Mouse (Mus musculus) thymus, postnatal 0 days (tissue): ENCODE results near the gene Fcrlb. TPM values are rescaled to one million over a fixed set of nuclear protein-coding genes. Genes with fewer than 3 reads are reported as not detected.

Experiments
- DNase-seq: peaks from one replicate; pipeline ENCODE4 v3.0.0-alpha.2; 2015; ENCODE audit warnings: low spot score
- polyA plus RNA-seq: library from polyadenylated mRNA; unstranded; fragments of >200 nt; fragmentation: Nextera tagmentation; extraction: Ambion mirVana; gene quantifications from 2 replicates; pipeline ENCODE4 v1.2.1, GENCODE M21; 2015

Fcrlb gene
- polyA plus RNA-seq, 1 experiment from 2014 or later: 0.73 TPM

- no peak for DNase-seq
Measured at GRCm38 (mm10) chr1:170908341-170908740, 4.4 kb downstream of the Fcrlb start.

GRCm38 (mm10) chr1:170907456-170908191, 5.1 kb downstream of the Fcrlb start:
- peak; percentile 45 for DNase-seq

- no peak for DNase-seq
Measured at GRCm38 (mm10) chr1:170907111-170907455, 5.7 kb downstream of the Fcrlb start.

- no peak for DNase-seq
Measured at GRCm38 (mm10) chr1:170903485-170903884, 9.3 kb downstream of the Fcrlb start.

- DNase-seq: peak; percentile 85
Measured at GRCm38 (mm10) chr1:170901536-170902238, 11.1 kb downstream of the Fcrlb start.

- DNase-seq: peak; percentile 66
Measured at GRCm38 (mm10) chr1:170900799-170901467, 11.8 kb downstream of the Fcrlb start.

- no peak for DNase-seq
Measured at GRCm38 (mm10) chr1:170898413-170899075, 14.2 kb downstream of the Fcrlb start.

GRCm38 (mm10) chr1:170896651-170897281, 16.0 kb downstream of the Fcrlb start:
- no peak for DNase-seq

- peak; percentile 67 for DNase-seq
Measured at GRCm38 (mm10) chr1:170894603-170895602, 17.8 kb downstream of the Fcrlb start.

GRCm38 (mm10) chr1:170892279-170892678, 20.5 kb downstream of the Fcrlb start:
- DNase-seq: no peak

- no peak for DNase-seq
Measured at GRCm38 (mm10) chr1:170891646-170892045, 21.1 kb downstream of the Fcrlb start.

- no peak for DNase-seq
Measured at GRCm38 (mm10) chr1:170889310-170889709, 23.4 kb downstream of the Fcrlb start.

- DNase-seq: no peak
Measured at GRCm38 (mm10) chr1:170886044-170886458, 26.7 kb downstream of the Fcrlb start.

- peak; percentile 88 for DNase-seq
Measured at GRCm38 (mm10) chr1:170884978-170885561, 27.7 kb downstream of the Fcrlb start, which contains the start of the genes Gm26620 and Dusp12. Gene Gm26620 (plus strand): TSS chr1:170885065. Gene Dusp12 (minus strand): TSS chr1:170885540.

- no peak for DNase-seq
Measured at GRCm38 (mm10) chr1:170884390-170884789, 28.4 kb downstream of the Fcrlb start.

GRCm38 (mm10) chr1:170882915-170883485, 29.7 kb downstream of the Fcrlb start:
- no peak for DNase-seq

GRCm38 (mm10) chr1:170876906-170877305, 35.8 kb downstream of the Fcrlb start:
- DNase-seq: no peak

GRCm38 (mm10) chr1:170875676-170876075, 37.1 kb downstream of the Fcrlb start:
- no peak for DNase-seq

- DNase-seq: no peak
Measured at GRCm38 (mm10) chr1:170871961-170872360, 40.8 kb downstream of the Fcrlb start.
